Mouse (Mus musculus) skeletal muscle tissue, postnatal 0 days (tissue): ENCODE measurements around the gene Gm4924. TPM values are rescaled to one million over a fixed set of nuclear protein-coding genes. Genes with fewer than 3 reads are reported as not detected.

Experiments
- polyA plus RNA-seq: library from polyadenylated mRNA; unstranded; fragments of >200 nt; fragmentation: Nextera tagmentation; extraction: Ambion mirVana; gene quantifications from 2 replicates; pipeline ENCODE4 v1.2.1, GENCODE M21; 2015

Gene Gm4924
- polyA plus RNA-seq: 2.3 and 3.1 TPM in 2 replicates

GRCm38 (mm10) chr10:82354083-82355010 lies at the start of gene Gm4924:
Gm4924 (plus strand) TSS chr10:82354255.

GRCm38 (mm10) chr10:82316482-82316881 lies 37.6 kb upstream of the Gm4924 start, which contains the start of gene 4932415D10Rik:
4932415D10Rik (minus strand) TSS chr10:82316582.

Other genes with a start within 250 kb of the Gm4924 start
- gene AU041133, start 226.2 kb upstream of the Gm4924 start, polyA plus RNA-seq: 2.6 and 2.9 TPM in 2 replicates
- gene Zfp938, start 113.0 kb upstream of the Gm4924 start, polyA plus RNA-seq: 8.2 and 10.2 TPM in 2 replicates
- not detected in 2 replicates for gene 4932415D10Rik, start 37.7 kb upstream of the Gm4924 start, polyA plus RNA-seq
- not detected in 2 replicates for gene Gm1553, start 138.4 kb downstream of the Gm4924 start, polyA plus RNA-seq